Mouse (Mus musculus) ES-Bruce4 (cell line): ENCODE results near the gene Plvap.

Source experiments
- CTCF ChIP-seq: IDR thresholded peaks from one replicate; pipeline ENCODE4 v1.8.1; 2011; ENCODE audit warnings: low read depth, low read length
- EP300 ChIP-seq: IDR thresholded peaks from 2 replicates; pipeline ENCODE4 v1.6.1; 2011; ENCODE audit warnings: low read depth, low read length; ENCODE audit not compliant: insufficient read depth
- POLR2A ChIP-seq: IDR thresholded peaks from one replicate; pipeline ENCODE4 v1.8.1; 2011; ENCODE audit warnings: low read length; ENCODE audit not compliant: insufficient read depth

DNA sequence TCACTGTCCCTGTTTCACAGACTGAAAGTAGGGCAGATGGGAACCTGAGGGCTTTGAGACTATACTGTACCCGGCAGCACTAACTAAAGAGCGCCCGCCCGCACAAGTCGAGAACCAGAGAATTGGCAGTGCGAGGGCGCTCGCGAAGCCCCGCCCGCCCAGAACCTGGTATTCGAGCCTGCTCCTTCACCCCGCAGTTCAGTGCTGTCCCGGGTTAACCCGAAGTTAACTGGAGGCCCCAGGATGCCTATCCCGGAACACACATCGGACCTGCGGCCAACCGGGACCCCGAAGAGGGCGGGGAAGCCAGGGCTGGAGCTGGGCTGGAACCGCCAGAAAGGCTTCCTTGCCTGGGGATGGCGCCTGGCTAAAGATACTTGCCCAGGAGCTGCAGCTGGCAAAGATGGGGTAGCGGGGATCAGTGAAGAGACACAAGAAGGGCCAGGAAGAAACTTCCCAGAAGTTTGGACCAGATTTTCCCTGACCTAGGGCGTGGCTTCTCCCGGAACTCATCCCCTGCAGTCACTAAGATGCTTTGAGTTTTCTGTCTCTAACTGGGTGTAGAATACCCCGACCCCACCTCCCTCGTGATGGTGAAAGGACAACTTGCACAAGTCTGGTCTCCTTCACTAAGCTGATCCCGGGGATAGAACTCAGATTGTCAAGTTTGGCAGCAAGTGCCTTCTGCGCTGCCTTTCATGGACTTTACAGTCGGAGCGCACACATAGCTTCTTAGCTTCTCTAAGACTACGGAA is 23.7 kb downstream of the Plvap start, which contains the start of gene Gtpbp3:
- TF ChIP-seq CTCF (no peak), POLR2A (no peak), EP300 (no peak)
